Mouse (Mus musculus) forebrain, embryonic 11.5 days (tissue): ENCODE results near the gene Thap4. TPM values are rescaled to one million over a fixed set of nuclear protein-coding genes. Genes with fewer than 3 reads are reported as not detected.

Experiments
- ATAC-seq: fragments of 200-750 bp; cut with Nextera tagmentation; replicated peaks from 2 replicates; pipeline ENCODE4 v1.8.0; 2017; ENCODE audit warnings: moderate TSS enrichment; ENCODE audit not compliant: low FRiP score
- DNase-seq: peaks from one replicate; pipeline ENCODE4 v3.0.0-alpha.2; 2017; ENCODE audit warnings: low spot score
- H3K27ac ChIP-seq: fragments of 300-500 bp; sonication (generic); 2 replicates; pipeline ENCODE4 v1.5.1; 2014; ENCODE audit warnings: low read depth, low read length
- H3K27me3 ChIP-seq: fragments of 300-500 bp; sonication (generic); 2 replicates; pipeline ENCODE4 v1.6.1; 2014; ENCODE audit warnings: mild to moderate bottlenecking, low read length, mixed read lengths; ENCODE audit not compliant: control insufficient read depth, insufficient read depth
- H3K36me3 ChIP-seq: fragments of 300-500 bp; sonication (generic); 2 replicates; pipeline ENCODE4 v1.6.1; 2014; ENCODE audit warnings: mild to moderate bottlenecking, low read length, moderate library complexity, mixed read lengths; ENCODE audit not compliant: control insufficient read depth, insufficient read depth
- H3K4me1 ChIP-seq: fragments of 300-500 bp; sonication (generic); replicated peaks from 2 replicates; pipeline ENCODE4 v1.6.1; 2014; ENCODE audit warnings: low read length, mixed read lengths; ENCODE audit not compliant: control insufficient read depth, insufficient read depth
- H3K4me2 ChIP-seq: fragments of 300-500 bp; sonication (generic); 2 replicates; pipeline ENCODE4 v1.6.1; 2014; ENCODE audit warnings: low read depth, mild to moderate bottlenecking, low read length, moderate library complexity, mixed read lengths; ENCODE audit not compliant: severe bottlenecking
- H3K4me3 ChIP-seq: fragments of 300-500 bp; sonication (generic); 2 replicates; pipeline ENCODE4 v1.5.1; 2014; ENCODE audit warnings: low read depth, low read length
- H3K9ac ChIP-seq: fragments of 300-500 bp; sonication (generic); 2 replicates; pipeline ENCODE4 v1.6.1; 2014; ENCODE audit warnings: low read length
- H3K9me3 ChIP-seq: fragments of 300-500 bp; sonication (generic); 2 replicates; pipeline ENCODE4 v1.6.1; 2016; ENCODE audit warnings: low read length, mixed read lengths; ENCODE audit not compliant: control insufficient read depth
- WGBS: fragments of 180-500 bp; shearing (Covaris S2); extraction: QIAGEN DNeasy Blood & Tissue Kit; methylation state at CpG from one replicate; pipeline ENCODE4 v1.1.7; 2014; 5-methylcytosine and 5-hydroxymethylcytosine counted together
- polyA plus RNA-seq: library from polyadenylated mRNA; unstranded; fragments of >200 nt; fragmentation: Nextera tagmentation; extraction: Ambion mirVana; gene quantifications from 2 replicates; pipeline ENCODE4 v1.2.1, GENCODE M21; 2014

Gene Thap4
- polyA plus RNA-seq, 1 experiment from 2014 or later = 36.5 TPM

GRCm38 (mm10) chr1:93755291-93755610 lies 587 bp upstream of the Thap4 start:
- Histone ChIP-seq H3K4me3 (peak overlapping the region; percentile 95), H3K9ac (peak overlapping the region; percentile 87), H3K27ac (peak overlapping the region; percentile 78), H3K9me3 (no peaks in the 10 kb centered on the region), H3K4me1 (peaks cover 7% of the 10 kb centered on the region; the same call in 1 of the 2 replicates), H3K36me3 (no peaks in the 10 kb centered on the region), H3K27me3 (no peaks in the 10 kb centered on the region), H3K4me2 (peak overlapping the region; percentile 92)
- DNase-seq (no peak), ATAC-seq (no peak)
- WGBS = 1% methylated on average over 13 of the region's 13 CpGs

GRCm38 (mm10) chr1:93753911-93754572 lies 622 bp downstream of the Thap4 start:
- Histone ChIP-seq H3K9me3 (no peaks in the 10 kb centered on the region), H3K27me3 (no peaks in the 10 kb centered on the region), H3K4me2 (peak overlapping the region; percentile 92), H3K4me1 (peaks cover 7% of the 10 kb centered on the region; the same call in 1 of the 2 replicates), H3K9ac (peak overlapping the region; percentile 87), H3K4me3 (peak overlapping the region; percentile 95), H3K27ac (peak overlapping the region; percentile 78), H3K36me3 (peaks cover 2% of the 10 kb centered on the region; the same call in 1 of the 2 replicates)
- DNase-seq (peak; percentile 80), ATAC-seq (peak; percentile 64)
- WGBS = under 1% methylated on average over 57 of the region's 59 CpGs

DNA sequence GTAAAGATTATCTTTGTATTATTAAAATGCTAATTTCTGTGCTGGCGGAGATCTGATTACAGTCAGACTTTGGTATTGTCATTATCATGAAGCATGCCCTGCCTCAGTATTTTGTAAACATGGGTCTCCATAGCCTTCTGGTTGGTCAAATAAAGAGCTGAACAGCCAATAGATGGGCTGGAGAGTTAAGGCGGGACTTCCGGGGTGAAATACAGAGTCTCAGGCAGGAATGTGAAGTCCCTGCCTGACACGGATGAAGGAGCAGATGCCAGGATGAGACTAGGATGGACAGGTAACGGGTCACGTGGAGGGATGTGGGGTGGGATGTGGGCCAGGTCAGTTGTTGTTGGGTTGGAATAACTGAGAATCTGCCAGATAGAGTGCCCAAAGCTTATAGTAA lies 3.4 kb downstream of the Thap4 start, which contains the start of gene Atg4b:
TSS of gene Atg4b (plus strand) at position 211 of the 400 bp plus-strand sequence.
- no peak within 1 kb of the TSS for H3K4me3 ChIP-seq
- H3K36me3 ChIP-seq = peaks cover 2% of the 10 kb centered on the region; the same call in 1 of the 2 replicates
- no peaks in the 10 kb centered on the region for H3K27me3 ChIP-seq
- ATAC-seq (no peak), DNase-seq (no peak)
- H3K9ac ChIP-seq = no peak within 1 kb of the TSS
- no peak within 1 kb of the TSS for H3K27ac ChIP-seq
- no peaks in the 10 kb centered on the region for H3K9me3 ChIP-seq
- H3K4me1 ChIP-seq = peaks cover 4% of the 10 kb centered on the region; the same call in 1 of the 2 replicates
- no peak within 1 kb of the TSS for H3K4me2 ChIP-seq
- 83% methylated on average over 6 of the region's 6 CpGs for WGBS

- H3K4me2 ChIP-seq = no peak overlapping the region
- ATAC-seq = no peak
- DNase-seq = no peak
- WGBS = 93% methylated on average over 1 of the region's 1 CpGs
- peaks cover 2% of the 10 kb centered on the region; the same call in 1 of the 2 replicates for H3K4me1 ChIP-seq
- no peak overlapping the region for H3K4me3 ChIP-seq
- no peaks in the 10 kb centered on the region for H3K27me3 ChIP-seq
- H3K27ac ChIP-seq = no peak overlapping the region
- peaks cover 2% of the 10 kb centered on the region; the same call in 1 of the 2 replicates for H3K36me3 ChIP-seq
- H3K9ac ChIP-seq = no peak overlapping the region
- no peaks in the 10 kb centered on the region for H3K9me3 ChIP-seq
Measured at GRCm38 (mm10) chr1:93748539-93748938, 6.1 kb downstream of the Thap4 start.

DNA sequence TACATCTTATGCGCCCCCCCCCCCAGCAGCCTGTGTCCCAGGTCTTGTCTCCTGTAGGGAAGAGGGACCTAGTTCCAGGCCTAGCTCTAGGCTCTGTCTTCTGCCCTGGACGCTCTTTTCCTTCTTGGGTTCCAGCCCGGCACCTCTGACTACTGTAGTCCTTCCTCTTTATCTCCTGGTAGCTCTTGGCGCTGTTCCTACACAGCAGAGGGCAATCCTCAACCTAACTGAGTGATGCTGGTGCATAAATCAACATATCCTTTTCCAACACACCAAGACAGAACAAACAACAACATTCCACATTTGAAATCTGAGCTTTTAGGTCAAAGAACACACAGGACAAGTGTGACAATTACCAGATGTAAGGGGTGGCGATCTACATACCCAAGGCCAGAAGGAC lies 8.5 kb downstream of the Thap4 start:
- WGBS = 88% methylated on average over 5 of the region's 5 CpGs
- H3K36me3 ChIP-seq = peaks cover 2% of the 10 kb centered on the region; the same call in 1 of the 2 replicates
- H3K9ac ChIP-seq = no peak overlapping the region
- DNase-seq = no peak
- H3K4me3 ChIP-seq = no peak overlapping the region
- H3K4me2 ChIP-seq = no peak overlapping the region
- no peaks in the 10 kb centered on the region for H3K9me3 ChIP-seq
- no peak for ATAC-seq
- no peak overlapping the region for H3K27ac ChIP-seq
- no peaks in the 10 kb centered on the region for H3K4me1 ChIP-seq
- H3K27me3 ChIP-seq = no peaks in the 10 kb centered on the region

DNA sequence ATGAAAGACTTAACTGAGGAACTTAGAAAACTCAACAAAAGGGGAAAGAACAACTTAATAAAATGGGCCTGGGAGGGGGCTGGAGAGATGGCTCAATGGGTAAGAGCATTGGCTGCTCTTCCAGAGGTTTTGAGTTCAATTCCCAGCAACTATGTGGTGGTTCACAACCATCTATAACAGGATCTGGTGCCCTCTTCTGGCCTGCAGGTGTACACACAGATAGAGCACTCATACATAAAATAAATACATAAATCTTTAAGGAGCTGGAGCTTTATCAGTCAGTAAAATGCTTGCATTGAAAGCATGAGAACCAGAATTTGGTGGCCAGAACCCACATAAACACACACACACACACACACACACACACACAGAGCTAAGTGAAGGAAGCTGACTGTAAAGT lies 11.8 kb downstream of the Thap4 start:
- Histone ChIP-seq H3K4me3 (no peak overlapping the region), H3K36me3 (no peaks in the 10 kb centered on the region), H3K4me2 (no peak overlapping the region), H3K4me1 (no peaks in the 10 kb centered on the region), H3K9ac (no peak overlapping the region), H3K27ac (no peak overlapping the region), H3K27me3 (no peaks in the 10 kb centered on the region), H3K9me3 (no peaks in the 10 kb centered on the region)
- ATAC-seq (no peak), DNase-seq (no peak)

DNA sequence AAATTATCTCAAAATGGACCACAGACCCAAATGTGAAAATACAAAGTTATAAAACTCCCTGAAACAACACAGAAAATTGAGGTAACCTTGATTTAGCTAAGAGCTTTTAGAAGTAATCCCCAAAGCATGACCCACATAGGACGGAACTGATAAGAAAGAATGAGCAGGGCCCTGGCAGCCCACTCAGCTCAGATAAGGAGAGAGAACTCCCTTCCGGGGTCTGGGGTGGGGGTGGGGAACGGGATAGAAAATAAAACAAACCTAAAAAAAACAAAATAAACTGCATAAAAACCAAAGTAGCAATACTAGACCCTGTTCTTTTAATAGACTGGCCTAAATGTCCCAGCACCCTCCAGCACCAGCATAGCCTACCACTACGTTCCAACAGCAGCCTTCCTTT lies 12.7 kb downstream of the Thap4 start:
- 95% methylated on average over 4 of the region's 4 CpGs for WGBS
- H3K9me3 ChIP-seq = no peaks in the 10 kb centered on the region
- ATAC-seq = no peak

DNA sequence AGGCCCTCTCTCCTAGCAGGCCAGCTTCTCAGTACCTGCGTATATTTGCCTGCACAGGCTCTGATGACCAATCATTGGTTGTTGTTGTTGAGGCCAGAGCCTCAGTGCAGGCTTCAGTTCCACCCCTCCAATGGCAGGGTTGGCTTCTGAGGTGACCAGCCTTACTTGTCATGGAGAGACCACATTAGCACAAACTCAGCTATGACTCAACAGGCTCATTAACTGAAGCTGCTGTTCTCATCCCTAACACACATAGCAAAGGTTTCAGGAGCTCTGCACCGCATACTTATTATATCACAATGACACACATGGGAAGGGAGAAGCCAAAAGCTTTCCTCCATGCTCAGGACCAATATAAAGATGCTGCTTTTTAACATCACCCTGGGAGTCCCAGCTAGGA lies 14.0 kb downstream of the Thap4 start:
- no peak for DNase-seq
- Histone ChIP-seq H3K27ac (no peak overlapping the region), H3K36me3 (no peaks in the 10 kb centered on the region), H3K9me3 (no peaks in the 10 kb centered on the region), H3K4me2 (no peak overlapping the region), H3K9ac (no peak overlapping the region), H3K27me3 (no peaks in the 10 kb centered on the region), H3K4me3 (no peak overlapping the region), H3K4me1 (no peaks in the 10 kb centered on the region)
- no peak for ATAC-seq
- WGBS = 94% methylated on average over 2 of the region's 2 CpGs

More for the DNA sequence above, 12.7 kb downstream of the Thap4 start:
- no peaks in the 10 kb centered on the region for H3K27me3 ChIP-seq
- no peak for DNase-seq
- H3K27ac ChIP-seq = no peak overlapping the region
- H3K4me2 ChIP-seq = no peak overlapping the region
- no peaks in the 10 kb centered on the region for H3K36me3 ChIP-seq
- no peak overlapping the region for H3K4me3 ChIP-seq
- no peak overlapping the region for H3K9ac ChIP-seq
- no peaks in the 10 kb centered on the region for H3K4me1 ChIP-seq

DNA sequence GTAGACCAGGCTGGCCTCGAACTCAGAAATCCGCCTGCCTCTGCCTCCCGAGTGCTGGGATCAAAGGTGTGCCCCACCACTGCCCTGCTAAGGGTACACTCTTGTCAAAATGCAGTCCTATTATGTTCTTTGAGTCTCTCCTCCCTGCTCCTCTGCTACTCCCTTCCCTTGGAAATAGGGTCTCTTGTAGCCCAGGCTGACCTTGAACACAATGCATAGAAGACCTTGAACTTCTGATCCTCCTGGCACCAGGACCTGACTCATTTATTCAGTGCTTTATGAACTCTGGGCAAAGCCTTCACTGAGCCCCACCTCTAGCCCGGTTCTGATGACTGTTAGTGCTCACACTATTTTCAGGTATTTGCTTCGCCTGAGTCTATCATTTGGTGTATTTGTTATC lies 17.0 kb downstream of the Thap4 start:
- Histone ChIP-seq H3K27ac (no peak overlapping the region), H3K36me3 (no peaks in the 10 kb centered on the region), H3K9me3 (no peaks in the 10 kb centered on the region), H3K9ac (no peak overlapping the region), H3K4me1 (no peaks in the 10 kb centered on the region), H3K4me3 (no peak overlapping the region), H3K27me3 (no peaks in the 10 kb centered on the region), H3K4me2 (no peak overlapping the region)
- ATAC-seq (no peak), DNase-seq (no peak)
- WGBS = 93% methylated on average over 5 of the region's 5 CpGs
